Mouse (Mus musculus) erythroblast, embryonic 14.5 days (primary cell): ENCODE measurements around the gene Klf7.

Experiments
- GATA1 ChIP-seq: IDR thresholded peaks from 2 replicates; pipeline ENCODE4 v1.6.1; 2012; ENCODE audit warnings: low read length, inconsistent platforms, mixed read lengths
- TAL1 ChIP-seq: IDR thresholded peaks from 3 replicates; pipeline ENCODE4 v1.6.1; 2012; ENCODE audit warnings: low read length, inconsistent platforms, mixed read lengths

- TF ChIP-seq TAL1 (no peak), GATA1 (no peak)
These were observed 37.4 kb downstream of the Klf7 start for GRCm38 (mm10) chr1:64084706-64085105.
